Mouse (Mus musculus) hindbrain, embryonic 14.5 days (tissue): ENCODE data around the gene Pacrg. TPM values are rescaled to one million over a fixed set of nuclear protein-coding genes. Genes with fewer than 3 reads are reported as not detected.

Experiments used
- ATAC-seq: fragments of 200-750 bp; cut with Nextera tagmentation; 2 replicates; pipeline ENCODE4 v1.8.0; 2017; ENCODE audit warnings: moderate number of reproducible peaks, mild to moderate bottlenecking, moderate TSS enrichment, moderate library complexity; ENCODE audit not compliant: low FRiP score
- DNase-seq: peaks from one replicate; pipeline ENCODE4 v3.0.0-alpha.2; 2015; ENCODE audit warnings: low spot score
- H3K27ac ChIP-seq: fragments of 300-500 bp; sonication (generic); 2 replicates; pipeline ENCODE4 v1.5.1; 2014; ENCODE audit warnings: mild to moderate bottlenecking, moderate library complexity
- H3K27me3 ChIP-seq: fragments of 300-500 bp; sonication (generic); 2 replicates; pipeline ENCODE4 v1.6.1; 2014; ENCODE audit warnings: mild to moderate bottlenecking, low read length, mixed read lengths; ENCODE audit not compliant: control insufficient read depth, insufficient read depth
- H3K36me3 ChIP-seq: fragments of 300-500 bp; sonication (generic); replicated peaks from 2 replicates; pipeline ENCODE4 v1.6.1; 2014; ENCODE audit not compliant: control insufficient read depth, insufficient read depth
- H3K4me1 ChIP-seq: fragments of 300-500 bp; sonication (generic); replicated peaks from 2 replicates; pipeline ENCODE4 v1.6.1; 2014; ENCODE audit warnings: antibody characterized with exemption, low read length, mixed read lengths; ENCODE audit not compliant: control insufficient read depth, insufficient read depth
- H3K4me2 ChIP-seq: fragments of 300-500 bp; sonication (generic); replicated peaks from 2 replicates; pipeline ENCODE4 v1.6.1; 2014; ENCODE audit warnings: mild to moderate bottlenecking, moderate library complexity
- H3K4me3 ChIP-seq: fragments of 300-500 bp; sonication (generic); replicated peaks from 2 replicates; pipeline ENCODE4 v1.5.1; 2014; ENCODE audit warnings: mild to moderate bottlenecking, low read length
- H3K9ac ChIP-seq: fragments of 300-500 bp; sonication (generic); 2 replicates; pipeline ENCODE4 v1.6.1; 2014
- H3K9me3 ChIP-seq: fragments of 300-500 bp; sonication (generic); 2 replicates; pipeline ENCODE4 v1.6.1; 2016; ENCODE audit warnings: low read length; ENCODE audit not compliant: control insufficient read depth
- WGBS: fragments of 180-500 bp; shearing (Covaris S2); extraction: QIAGEN DNeasy Blood & Tissue Kit; methylation state at CpG from one replicate; pipeline ENCODE4 v1.1.7; 2014; 5-methylcytosine and 5-hydroxymethylcytosine counted together
- polyA plus RNA-seq: library from polyadenylated mRNA; unstranded; fragments of >200 nt; fragmentation: Nextera tagmentation; extraction: Ambion mirVana; gene quantifications from 2 replicates; pipeline ENCODE4 v1.2.1, GENCODE M21; 2014

Pacrg gene
- polyA plus RNA-seq, 1 experiment from 2014 or later: 21.9 TPM

- H3K9me3 ChIP-seq: no peaks in the 10 kb centered on the region
- H3K27me3 ChIP-seq: no peaks in the 10 kb centered on the region
- H3K27ac ChIP-seq: peak overlapping the region; percentile 74
- DNase-seq: no peak
- no peak overlapping the region for H3K4me2 ChIP-seq
- H3K36me3 ChIP-seq: no peaks in the 10 kb centered on the region
- H3K4me1 ChIP-seq: peaks cover 17% of the 10 kb centered on the region
- WGBS: 55% methylated on average over 11 of the region's 11 CpGs
- H3K4me3 ChIP-seq: no peak overlapping the region
- ATAC-seq: no peak
- no peak overlapping the region for H3K9ac ChIP-seq
Observed at GRCm38 (mm10) chr17:10397336-10397735, 442.8 kb downstream of the Pacrg start.

- no peaks in the 10 kb centered on the region for H3K9me3 ChIP-seq
- WGBS: 80% methylated on average over 6 of the region's 6 CpGs
- DNase-seq (no peak), ATAC-seq (no peak)
- no peak overlapping the region for H3K4me2 ChIP-seq
- H3K4me3 ChIP-seq: no peak overlapping the region
- H3K4me1 ChIP-seq: peaks cover 17% of the 10 kb centered on the region
- no peaks in the 10 kb centered on the region for H3K27me3 ChIP-seq
- peak overlapping the region; percentile 74 for H3K27ac ChIP-seq
- H3K9ac ChIP-seq: no peak overlapping the region
- no peaks in the 10 kb centered on the region for H3K36me3 ChIP-seq
Observed at GRCm38 (mm10) chr17:10396863-10397262, 443.2 kb downstream of the Pacrg start.

- no peaks in the 10 kb centered on the region for H3K9me3 ChIP-seq
- H3K36me3 ChIP-seq: no peaks in the 10 kb centered on the region
- DNase-seq (peak; percentile 38), ATAC-seq (peak; percentile 80)
- peak overlapping the region; percentile 52; the same call in 1 of the 2 replicates for H3K27ac ChIP-seq
- no peak overlapping the region for H3K4me3 ChIP-seq
- no peak overlapping the region for H3K4me2 ChIP-seq
- peaks cover 17% of the 10 kb centered on the region for H3K4me1 ChIP-seq
- no peaks in the 10 kb centered on the region for H3K27me3 ChIP-seq
- no peak overlapping the region for H3K9ac ChIP-seq
- WGBS: 35% methylated on average over 8 of the region's 8 CpGs
Observed at GRCm38 (mm10) chr17:10394855-10395254, 445.3 kb downstream of the Pacrg start.

GRCm38 (mm10) chr17:10393766-10394165, 446.3 kb downstream of the Pacrg start:
- Histone ChIP-seq H3K9ac (no peak overlapping the region), H3K27ac (peak overlapping the region; percentile 65), H3K4me2 (no peak overlapping the region), H3K36me3 (no peaks in the 10 kb centered on the region), H3K4me3 (no peak overlapping the region), H3K9me3 (no peaks in the 10 kb centered on the region), H3K4me1 (peaks cover 17% of the 10 kb centered on the region), H3K27me3 (no peaks in the 10 kb centered on the region)
- WGBS: 80% methylated on average over 4 of the region's 4 CpGs
- DNase-seq: no peak
- ATAC-seq: no peak

DNA sequence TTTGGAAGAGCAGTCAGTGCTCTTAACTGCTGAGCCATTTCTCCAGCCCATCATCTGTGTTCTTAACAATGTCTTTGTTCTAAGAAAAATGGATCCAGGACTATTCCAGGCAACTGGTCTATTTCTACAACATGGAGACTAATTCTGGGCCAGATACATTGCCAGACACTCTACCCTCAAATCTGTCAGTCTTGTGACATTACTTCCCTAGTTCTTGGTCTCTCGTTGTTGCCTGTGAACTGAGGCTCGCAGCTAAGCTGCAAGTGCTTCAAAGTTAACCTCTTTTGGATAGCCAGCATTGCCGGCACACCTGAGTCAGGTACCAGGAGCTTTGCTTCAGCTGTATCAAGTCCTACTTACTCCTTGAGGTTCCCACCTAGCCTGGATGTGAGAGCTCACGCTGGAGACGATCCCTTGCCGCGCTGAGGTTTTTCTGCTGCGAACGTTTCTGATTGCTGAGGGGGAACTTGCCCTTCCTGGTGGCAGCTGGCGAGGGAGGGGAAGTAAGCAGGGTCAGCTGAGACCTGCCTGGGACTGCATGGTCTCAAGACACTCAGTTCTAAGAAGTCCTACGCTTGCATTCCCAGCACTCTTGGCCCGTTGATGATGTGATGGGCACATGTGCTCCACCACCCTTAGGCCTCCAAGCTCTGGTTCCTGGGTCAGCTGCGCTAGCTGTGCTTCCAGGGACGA, 447.6 kb downstream of the Pacrg start:
- WGBS: 82% methylated on average over 14 of the region's 14 CpGs
- Histone ChIP-seq H3K27ac (no peak overlapping the region), H3K9ac (no peak overlapping the region), H3K36me3 (no peaks in the 10 kb centered on the region), H3K9me3 (no peaks in the 10 kb centered on the region), H3K4me2 (no peak overlapping the region), H3K27me3 (no peaks in the 10 kb centered on the region), H3K4me1 (peaks cover 10% of the 10 kb centered on the region), H3K4me3 (no peak overlapping the region)
- no peak for ATAC-seq
- no peak for DNase-seq

DNA sequence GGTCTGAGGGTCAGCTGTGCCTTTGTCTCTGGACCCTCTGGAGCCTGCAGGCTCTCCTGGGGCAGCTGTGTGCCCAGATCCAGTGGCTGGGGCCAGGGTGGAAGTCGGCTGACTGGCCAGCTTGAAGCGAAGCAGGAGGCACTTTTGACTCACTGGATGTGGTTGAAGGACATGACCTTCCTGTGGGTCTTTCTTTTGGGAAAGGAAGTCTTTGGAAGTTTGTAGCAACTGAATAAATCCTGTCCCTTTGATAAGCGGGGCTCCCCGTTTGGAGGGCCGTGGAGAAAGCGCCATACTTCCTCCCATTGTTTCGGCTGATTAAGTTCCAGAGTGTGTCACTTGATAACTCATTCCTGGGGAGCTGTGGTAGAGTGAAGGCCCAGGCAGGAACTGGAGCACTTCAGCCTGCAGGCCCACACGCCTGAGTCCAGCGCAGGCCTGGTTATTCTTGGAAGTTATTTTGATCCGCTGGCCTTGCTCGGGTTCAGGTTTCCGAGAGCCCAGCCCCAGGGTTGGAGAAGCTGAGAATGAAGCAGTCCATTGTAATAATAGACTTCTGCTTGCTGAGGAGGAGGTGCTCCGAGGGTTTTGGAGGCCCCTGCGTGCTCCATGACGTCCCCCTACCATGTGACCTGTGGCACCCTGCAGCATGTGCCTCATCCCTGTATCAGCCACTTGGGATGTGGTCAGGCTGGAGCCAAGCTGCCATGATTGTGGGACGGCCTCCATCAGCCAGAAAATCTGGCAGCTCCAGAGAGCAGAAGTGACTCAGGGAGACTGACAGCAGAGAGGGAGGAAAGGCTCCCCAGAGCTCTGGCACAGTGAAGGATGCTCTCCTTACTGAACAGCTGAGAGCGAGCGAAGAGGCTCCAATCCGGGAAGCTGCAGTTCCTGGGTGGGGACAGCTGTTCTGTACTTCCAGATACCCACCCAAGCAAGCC, 449.6 kb downstream of the Pacrg start:
- H3K9me3 ChIP-seq: no peaks in the 10 kb centered on the region
- no peak for DNase-seq
- peak; percentile 29; the same call in 1 of the 2 replicates for ATAC-seq
- H3K36me3 ChIP-seq: no peaks in the 10 kb centered on the region
- WGBS: 44% methylated on average over 19 of the region's 19 CpGs
- H3K4me3 ChIP-seq: no peak overlapping the region
- H3K27me3 ChIP-seq: no peaks in the 10 kb centered on the region
- peaks cover 8% of the 10 kb centered on the region for H3K4me1 ChIP-seq
- H3K9ac ChIP-seq: no peak overlapping the region
- H3K27ac ChIP-seq: peak overlapping the region; percentile 64
- no peak overlapping the region for H3K4me2 ChIP-seq

GRCm38 (mm10) chr17:10389740-10390139, 450.4 kb downstream of the Pacrg start:
- ATAC-seq (no peak), DNase-seq (no peak)
- H3K36me3 ChIP-seq: no peaks in the 10 kb centered on the region
- H3K27me3 ChIP-seq: no peaks in the 10 kb centered on the region
- no peak overlapping the region for H3K4me2 ChIP-seq
- peak overlapping the region; percentile 64; the same call in 1 of the 2 replicates for H3K27ac ChIP-seq
- WGBS: 80% methylated on average over 9 of the region's 9 CpGs
- H3K9ac ChIP-seq: no peak overlapping the region
- peaks cover under 1% of the 10 kb centered on the region; the same call in 1 of the 2 replicates for H3K4me1 ChIP-seq
- no peaks in the 10 kb centered on the region for H3K9me3 ChIP-seq
- no peak overlapping the region for H3K4me3 ChIP-seq

GRCm38 (mm10) chr17:10386548-10386947, 453.6 kb downstream of the Pacrg start:
- no peak overlapping the region for H3K27ac ChIP-seq
- no peak overlapping the region for H3K4me3 ChIP-seq
- H3K9me3 ChIP-seq: no peaks in the 10 kb centered on the region
- H3K4me2 ChIP-seq: no peak overlapping the region
- ATAC-seq: no peak
- 79% methylated on average over 6 of the region's 6 CpGs for WGBS
- H3K36me3 ChIP-seq: no peaks in the 10 kb centered on the region
- no peak overlapping the region for H3K9ac ChIP-seq
- no peaks in the 10 kb centered on the region for H3K27me3 ChIP-seq
- no peak for DNase-seq
- H3K4me1 ChIP-seq: no peaks in the 10 kb centered on the region

DNA sequence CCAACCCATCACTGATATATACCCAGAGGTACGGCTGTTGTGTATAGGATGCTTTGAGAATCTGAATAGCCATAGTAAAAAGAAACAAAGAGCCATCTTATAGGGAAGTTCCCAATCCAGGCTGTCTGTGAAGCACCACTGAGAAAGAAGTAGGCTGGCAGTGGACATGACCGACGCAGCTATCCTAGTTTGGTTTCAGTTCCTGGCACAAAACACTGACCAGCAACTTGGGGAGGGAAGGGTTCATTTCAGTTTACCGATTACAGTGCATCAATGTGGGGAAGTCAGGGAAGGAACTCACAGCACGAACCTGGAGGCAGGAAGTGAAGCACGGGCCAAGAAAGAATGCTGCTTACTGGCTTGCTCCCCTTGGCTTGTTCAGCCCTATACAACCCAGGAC, 456.7 kb downstream of the Pacrg start:
- H3K27ac ChIP-seq: no peak overlapping the region
- H3K36me3 ChIP-seq: no peaks in the 10 kb centered on the region
- no peak overlapping the region for H3K4me2 ChIP-seq
- WGBS: 88% methylated on average over 6 of the region's 6 CpGs
- no peak overlapping the region for H3K4me3 ChIP-seq
- no peaks in the 10 kb centered on the region for H3K4me1 ChIP-seq
- DNase-seq: no peak
- H3K27me3 ChIP-seq: no peaks in the 10 kb centered on the region
- H3K9me3 ChIP-seq: no peaks in the 10 kb centered on the region
- no peak overlapping the region for H3K9ac ChIP-seq
- no peak for ATAC-seq
